Mouse (Mus musculus) left cerebral cortex, postnatal 10 days (tissue): ENCODE measurements around the gene Tll2. TPM values are rescaled to one million over a fixed set of nuclear protein-coding genes. Genes with fewer than 3 reads are reported as not detected.

ENCODE experiments used
- DNase-seq, 2 experiments: peaks; one replicate each; pipeline ENCODE4 v3.0.0; 2021 to 2022; ENCODE audit warnings: low spot score in 2 of 2, mixed read lengths in 1 of 2; ENCODE audit errors: extremely low spot score in 1 of 2
- intact Hi-C: fragments of 180-260 bp; cut with DNase I; formaldehyde crosslinking; loops from one replicate; pipeline ENCODE4 v1.15.1; 2025
- total RNA-seq, 2 experiments: library from RNA; stranded (reverse); gene quantifications; 2 replicates each; pipeline ENCODE4 v1.2.3; 2021

Gene Tll2
- total RNA-seq, 2 experiments from 2014 or later, result 2.0 to 2.2 TPM

GRCm38 (mm10) chr19:41047437-41048186 is 159.0 kb downstream of the Tll2 start:
- DNase-seq, result no peak
- intact Hi-C loops, result no loop called here

GRCm38 (mm10) chr19:41045091-41045770 is 161.4 kb downstream of the Tll2 start:
- intact Hi-C loops, result no loop called here
- DNase-seq, result no peak

- DNase-seq, result no peak
- intact Hi-C loops, result no loop called here
Measured at GRCm38 (mm10) chr19:41039110-41039509, 167.5 kb downstream of the Tll2 start.

DNA sequence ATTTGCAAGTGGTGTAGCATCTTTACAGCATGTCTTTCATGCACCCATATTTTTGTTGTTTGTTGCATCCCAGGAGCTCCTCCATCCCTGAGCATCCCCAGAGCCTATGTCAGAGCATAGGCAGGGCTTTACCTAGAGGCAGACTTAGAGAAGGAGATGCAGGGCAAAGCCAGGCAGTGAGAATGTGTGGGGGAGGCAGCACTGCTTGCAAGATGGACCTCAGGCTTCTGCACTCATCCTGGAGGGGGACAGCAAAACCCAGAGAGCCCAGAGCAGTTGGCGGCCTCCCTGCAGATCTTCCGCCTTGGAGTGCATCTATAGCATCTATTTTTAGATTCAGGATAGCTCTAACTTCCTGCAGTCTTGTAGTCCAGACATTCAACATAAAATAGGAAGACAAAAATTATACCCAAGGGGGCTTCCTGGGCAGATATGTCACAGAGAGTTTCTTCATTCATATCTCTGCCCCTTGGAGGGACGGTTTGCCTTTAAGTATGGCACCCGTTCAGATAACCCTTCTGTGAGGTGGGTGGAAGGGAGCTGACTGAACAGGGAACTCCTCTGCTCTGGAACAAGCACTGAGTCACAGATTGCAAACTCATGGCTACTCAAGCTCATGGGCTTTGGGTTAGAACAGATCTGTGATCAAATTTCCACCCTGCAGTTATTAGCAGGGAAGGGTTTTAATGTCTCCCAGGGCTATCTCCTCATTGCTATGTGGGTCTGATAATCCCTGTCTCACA is 170.7 kb downstream of the Tll2 start:
- no peak for DNase-seq
- intact Hi-C loops, result no loop called here

Other genes with a start within 250 kb of the Tll2 start
- gene Blnk, start 212.3 kb downstream of the Tll2 start, total RNA-seq, result 1 to 10 TPM; 3.0 TPM
- under 1 TPM in 1 of 2 experiments, not detected in 1; 0.18 TPM for gene Dntt, start 177.6 kb downstream of the Tll2 start, total RNA-seq
- under 1 TPM; 0.36 to 0.69 TPM for gene Opalin, start 129.7 kb downstream of the Tll2 start, total RNA-seq
- 100 to 1,000 TPM; 141 to 142 TPM for gene Tm9sf3, start 57.2 kb upstream of the Tll2 start, total RNA-seq
- 1 to 10 TPM; 2.0 to 3.2 TPM for gene Pik3ap1, start 178.3 kb upstream of the Tll2 start, total RNA-seq